ENCODE assay signal across 8 mouse cellular contexts in the genomic region with DNA sequence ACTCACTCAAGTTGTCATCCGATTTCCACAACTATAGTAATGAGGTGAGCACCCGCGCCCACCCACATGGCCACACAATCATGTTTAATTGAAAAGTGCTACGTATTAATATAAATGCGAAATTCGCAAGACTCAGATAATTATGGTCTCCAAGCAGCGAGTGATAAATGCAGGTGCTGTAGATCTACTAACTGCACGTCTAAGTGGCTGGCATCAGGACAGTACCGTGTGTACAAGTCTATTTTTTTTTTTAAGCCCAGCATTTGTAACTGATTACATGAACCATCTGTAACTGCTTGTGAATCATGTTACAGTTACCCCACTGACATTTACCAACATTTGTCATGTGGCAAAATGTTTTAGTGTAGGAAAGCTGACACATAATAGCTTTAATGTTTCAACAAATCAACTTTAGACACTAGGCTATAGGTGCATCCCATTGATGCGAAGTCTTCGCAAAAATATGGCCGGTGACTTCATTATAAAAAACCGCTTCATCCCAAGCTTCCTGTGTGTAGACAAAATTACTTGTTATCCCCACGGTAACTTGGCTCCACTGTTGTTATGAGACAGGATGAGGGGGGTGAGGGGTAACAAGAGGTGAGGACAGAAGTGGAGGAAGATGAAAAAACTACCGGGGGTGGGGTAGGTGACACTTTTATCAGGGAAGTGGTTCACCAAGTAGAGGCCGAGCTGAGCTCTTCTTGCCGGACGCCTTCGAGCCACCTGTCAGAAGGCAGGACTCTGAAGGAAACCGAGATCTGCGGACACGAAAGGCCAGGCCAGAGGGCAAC. TPM values are rescaled to one million over a fixed set of nuclear protein-coding genes. Genes with fewer than 3 reads are reported as not detected.
DNase-seq lines count a peak whose midpoint lies in the region; ATAC-seq and TF ChIP-seq lines count a peak whose summit lies in the region.

No protein-coding gene starts in this region.

- H3K27me3 ChIP-seq in heart, embryonic 14.5 days (ENCODE audit: control insufficient read depth, insufficient read depth, low read length): no peaks in the 10 kb centered on the region
- H3K27me3 ChIP-seq in G1E (ENCODE audit: insufficient read depth, low read length): no peaks in the 10 kb centered on the region
- H3K27me3 ChIP-seq in forebrain, embryonic 15.5 days: no peaks in the 10 kb centered on the region
- H3K27me3 ChIP-seq in liver, embryonic 13.5 days: no peaks in the 10 kb centered on the region

- H3K36me3 ChIP-seq in heart, embryonic 14.5 days (ENCODE audit: control insufficient read depth, insufficient read depth, low read length): peaks cover 15% of the 10 kb centered on the region
- H3K36me3 ChIP-seq in G1E (replicated peaks): peaks cover 19% of the 10 kb centered on the region
- peaks cover 2% of the 10 kb centered on the region; the same call in 1 of the 2 replicates for H3K36me3 ChIP-seq in forebrain, embryonic 15.5 days
- peaks cover 13% of the 10 kb centered on the region for H3K36me3 ChIP-seq in liver, embryonic 13.5 days

- H3K9me3 ChIP-seq in heart, embryonic 14.5 days (ENCODE audit: control insufficient read depth, low read length): no peaks in the 10 kb centered on the region
- H3K9me3 ChIP-seq in G1E (replicated peaks): 0 out of 2 replicates have a peak, but pooled peaks cover 4% of the 10 kb centered on the region
- no peaks in the 10 kb centered on the region for H3K9me3 ChIP-seq in forebrain, embryonic 15.5 days
- no peaks in the 10 kb centered on the region for H3K9me3 ChIP-seq in liver, embryonic 13.5 days (replicated peaks)

- peak; percentile 1; the same call in 1 of the 2 replicates for ATAC-seq in heart, embryonic 14.5 days (ENCODE audit: insufficient number of reproducible peaks, insufficient read depth, low FRiP score, low read depth)
- ATAC-seq in G1E (ENCODE audit: extremely low read depth, insufficient number of reproducible peaks, low FRiP score, poor library complexity, severe bottlenecking): no peak
- ATAC-seq in forebrain, embryonic 15.5 days (replicated peaks): no peak
- ATAC-seq in liver, embryonic 13.5 days (ENCODE audit: low read depth): no peak

- 39% methylated on average over 22 of the region's 22 CpGs for WGBS in heart, embryonic 14.5 days
- 32% methylated on average over 22 of the region's 22 CpGs for WGBS in forebrain, embryonic 15.5 days
- WGBS in liver, embryonic 13.5 days (ENCODE audit: insufficient replicate concordance): 35% methylated on average over 22 of the region's 22 CpGs

- peak overlapping the region; percentile 67 for H3K4me2 ChIP-seq in heart, embryonic 14.5 days (ENCODE audit: low read length)
- peak overlapping the region; percentile 59 for H3K4me2 ChIP-seq in forebrain, embryonic 15.5 days (replicated peaks)
- peak overlapping the region; percentile 77 for H3K4me2 ChIP-seq in liver, embryonic 13.5 days

- intact Hi-C loops in heart, postnatal 14 days (cut with DNase I): loop anchor here (2.0 kb wide), 2 partner anchors 55 to 281 kb away; a partner anchor contains a TSS

- peaks cover 2 to 14% of the 10 kb centered on the region in 2 experiments for H3K4me1 ChIP-seq in heart, embryonic 14.5 days (ENCODE audit: control insufficient read depth in 2 of 2, insufficient read depth in 2 of 2, low read length in 2 of 2)
- H3K4me1 ChIP-seq in G1E (ENCODE audit: insufficient read depth, low read depth, low read length): peaks cover 34% of the 10 kb centered on the region
- H3K4me1 ChIP-seq in forebrain, embryonic 15.5 days: peaks cover 22% of the 10 kb centered on the region
- peaks cover 30% of the 10 kb centered on the region for H3K4me1 ChIP-seq in liver, embryonic 13.5 days (replicated peaks)

- H3K4me3 ChIP-seq in heart, embryonic 14.5 days (ENCODE audit: control insufficient read depth in 1 of 2, insufficient read depth in 1 of 2, low read depth in 1 of 2, low read length in 2 of 2): peak overlapping the region; percentile 65 to 87
- peak overlapping the region; percentile 84 for H3K4me3 ChIP-seq in G1E (ENCODE audit: low read depth, low read length)
- H3K4me3 ChIP-seq in forebrain, embryonic 15.5 days: peak overlapping the region; percentile 67
- peak overlapping the region; percentile 91 for H3K4me3 ChIP-seq in liver, embryonic 13.5 days (replicated peaks)

- no peak for TF ChIP-seq CTCF in G1E (IDR thresholded peaks at IDR 0.05; ENCODE audit: low read depth, low read length)

- H3K27ac ChIP-seq in heart, embryonic 14.5 days (replicated peaks in 1 of 2; ENCODE audit: control insufficient read depth in 1 of 2, insufficient read depth in 1 of 2, low read depth in 2 of 2, low read length in 2 of 2): peak overlapping the region; percentile 93 to 98
- peak overlapping the region; percentile 94 for H3K27ac ChIP-seq in forebrain, embryonic 15.5 days (replicated peaks)
- peak overlapping the region; percentile 91 for H3K27ac ChIP-seq in liver, embryonic 13.5 days

- no peak for DNase-seq in heart, postnatal 14 days
- DNase-seq in G1E (ENCODE audit: low spot score): no peak
- no peak for DNase-seq in liver, embryonic 13.5 days
- DNase-seq in right cerebral cortex, adult 18-20 months: no peak
- no peak for DNase-seq in adrenal gland, postnatal 4 days (ENCODE audit: low spot score in 2 of 2)
- no peak for DNase-seq in embryo, embryonic 11 days

- peak overlapping the region; percentile 59 for H3K9ac ChIP-seq in heart, embryonic 14.5 days (ENCODE audit: low read length)
- peak overlapping the region; percentile 66 for H3K9ac ChIP-seq in forebrain, embryonic 15.5 days (replicated peaks)
- peak overlapping the region; percentile 79 for H3K9ac ChIP-seq in liver, embryonic 13.5 days

RNA-seq across cellular contexts. Expression of a gene that starts 0.8 kb away (rescaled TPM):
- 992 and 1,071 TPM in 2 replicates for polyA plus RNA-seq in heart, embryonic 14.5 days (2014; fragmentation: Nextera tagmentation; extraction: Ambion mirVana)
- total RNA-seq in heart, postnatal 14 days (2021): 10 to 100 TPM; 80.2 to 99.5 TPM
- 814 and 860 TPM in 2 replicates for total RNA-seq in G1E (2014; fragmentation: Nextera tagmentation)
- total RNA-seq in G1E (2017): 3,552 and 3,752 TPM in 2 replicates
- 3,787 and 4,050 TPM in 2 replicates for polyA plus RNA-seq in G1E (2012)
- 1,422 and 1,532 TPM in 2 replicates for polyA plus RNA-seq in forebrain, embryonic 15.5 days (2015; fragmentation: Nextera tagmentation; extraction: Ambion mirVana)
- 1,513 and 1,730 TPM in 2 replicates for polyA plus RNA-seq in liver, embryonic 13.5 days (2015; fragmentation: Nextera tagmentation; extraction: Ambion mirVana)
- 100 to 1,000 TPM; 360 to 373 TPM for total RNA-seq in adrenal gland, postnatal 4 days (2021)

RNA-seq across cellular contexts. Expression of a gene that starts 3.9 kb away (rescaled TPM):
- polyA plus RNA-seq in heart, embryonic 14.5 days (2014; fragmentation: Nextera tagmentation; extraction: Ambion mirVana): 10.2 and 13.2 TPM in 2 replicates
- total RNA-seq in heart, postnatal 14 days (2021): 10 to 100 TPM; 10.9 to 11.0 TPM
- total RNA-seq in G1E (2014; fragmentation: Nextera tagmentation) (23.8 and 27.8 TPM in 2 replicates), G1E (2017) (13.0 and 14.4 TPM in 2 replicates)
- 2.0 and 2.4 TPM in 2 replicates for polyA plus RNA-seq in G1E (2012)
- 12.9 and 14.4 TPM in 2 replicates for polyA plus RNA-seq in forebrain, embryonic 15.5 days (2015; fragmentation: Nextera tagmentation; extraction: Ambion mirVana)
- 5.7 and 6.0 TPM in 2 replicates for polyA plus RNA-seq in liver, embryonic 13.5 days (2015; fragmentation: Nextera tagmentation; extraction: Ambion mirVana)
- total RNA-seq in adrenal gland, postnatal 4 days (2021): 10 to 100 TPM; 21.4 to 22.8 TPM

RNA-seq across cellular contexts. Expression of a gene that starts 54.8 kb away (rescaled TPM):
- 103 and 116 TPM in 2 replicates for polyA plus RNA-seq in heart, embryonic 14.5 days (2014; fragmentation: Nextera tagmentation; extraction: Ambion mirVana)
- 10 to 100 TPM; 88.9 to 90.3 TPM for total RNA-seq in heart, postnatal 14 days (2021)
- total RNA-seq in G1E (2014; fragmentation: Nextera tagmentation): 152 and 187 TPM in 2 replicates
- total RNA-seq in G1E (2017): 233 and 234 TPM in 2 replicates
- polyA plus RNA-seq in G1E (2012): 27.0 and 38.4 TPM in 2 replicates
- 136 and 138 TPM in 2 replicates for polyA plus RNA-seq in forebrain, embryonic 15.5 days (2015; fragmentation: Nextera tagmentation; extraction: Ambion mirVana)
- polyA plus RNA-seq in liver, embryonic 13.5 days (2015; fragmentation: Nextera tagmentation; extraction: Ambion mirVana): 65.6 and 78.3 TPM in 2 replicates
- 10 to 100 TPM; 63.6 to 68.8 TPM for total RNA-seq in adrenal gland, postnatal 4 days (2021)
